Mouse (Mus musculus) large intestine, adult 2 months (tissue): ENCODE results near the gene Vmn1r125. TPM values are rescaled to one million over a fixed set of nuclear protein-coding genes. Genes with fewer than 3 reads are reported as not detected.
"Not testable (repeated sequence)": the region's sequence is repeated elsewhere in the genome, so short reads cannot be mapped to it uniquely, and the experiment has no call there.

Experiments used
- DNase-seq: peaks from one replicate; pipeline ENCODE4 v3.0.0-alpha.2; 2012; ENCODE audit warnings: low read depth, low spot score
- WGBS: fragments of 180-500 bp; shearing (Covaris S2); methylation state at CpG from one replicate; pipeline ENCODE4 v1.1.7; 2018; 5-methylcytosine and 5-hydroxymethylcytosine counted together
- polyA plus RNA-seq: library from polyadenylated mRNA; depleted of rRNA; stranded (reverse); fragments of >200 nt; gene quantifications from 2 replicates; pipeline ENCODE4 v1.2.3, GENCODE M21; 2012; rRNA removed

Gene Vmn1r125
- not detected in 2 replicates for polyA plus RNA-seq

DNA sequence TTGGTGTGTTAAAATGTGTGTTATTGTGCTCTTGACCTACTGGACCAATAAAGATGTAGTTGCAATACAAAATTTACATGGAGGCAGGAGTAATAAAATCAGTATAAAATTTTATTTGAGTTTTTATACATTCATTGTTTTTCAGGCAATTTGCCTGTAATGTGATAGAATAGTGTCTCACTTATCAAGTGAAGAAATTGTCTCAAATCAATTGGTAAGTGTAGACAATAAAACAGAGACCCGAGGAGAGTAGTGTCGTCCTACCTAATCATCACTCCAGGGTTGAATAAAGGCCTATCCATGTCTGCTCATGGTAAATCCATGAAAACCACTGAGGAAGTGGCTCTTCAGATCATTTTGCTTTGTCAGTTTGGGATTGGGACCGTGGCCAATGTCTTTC, at the start of gene Vmn1r125:
Gene Vmn1r125, plus strand, starts transcription at position 301 of the 400 bp plus-strand sequence.
- WGBS: 57% methylated on average over 3 of the region's 3 CpGs
- not testable (repeated sequence) for DNase-seq

DNA sequence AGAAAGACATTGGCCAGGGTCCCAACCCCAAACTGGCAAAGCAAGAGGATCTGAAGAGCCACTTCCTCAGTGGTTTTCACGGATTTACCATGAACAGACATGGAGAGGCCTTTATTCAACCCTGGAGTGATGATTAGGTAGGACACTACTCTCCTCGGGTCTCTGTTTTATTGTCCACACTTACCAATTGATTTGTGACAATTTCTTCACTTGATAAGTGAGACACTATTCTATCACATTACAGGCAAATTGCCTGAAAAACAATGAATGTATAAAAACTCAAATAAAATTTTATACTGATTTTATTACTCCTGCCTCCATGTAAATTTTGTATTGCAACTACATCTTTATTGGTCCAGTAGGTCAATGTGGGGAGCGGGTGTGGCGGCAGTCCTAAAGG, 11.5 kb upstream of the Vmn1r125 start, which contains the start of gene Vmn1r124:
Gene Vmn1r124, minus strand, starts transcription at position 101 of the 400 bp plus-strand sequence.
- not testable (repeated sequence) for DNase-seq
- WGBS: 73% methylated on average over 4 of the region's 4 CpGs

DNA sequence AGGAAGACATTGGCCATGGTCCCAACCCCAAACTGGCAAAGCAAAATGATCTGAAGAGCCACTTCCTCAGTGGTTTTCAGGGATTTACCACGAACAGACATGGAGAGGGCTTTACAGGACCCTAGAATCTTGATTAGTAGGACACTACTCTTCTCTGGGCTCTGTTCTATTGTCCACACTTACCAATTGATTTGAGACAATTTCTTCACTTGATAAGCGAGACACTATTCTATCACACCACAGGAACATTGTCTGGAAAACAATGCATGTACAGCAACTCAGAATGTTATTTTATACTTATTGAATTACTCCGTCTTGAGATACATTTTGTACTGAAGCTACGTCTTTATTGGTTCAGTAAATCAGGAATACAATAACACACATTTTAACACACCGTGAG, 29.4 kb downstream of the Vmn1r125 start, which contains the start of gene Vmn1r126:
Gene Vmn1r126, minus strand, starts transcription at position 101 of the 400 bp plus-strand sequence.
- DNase-seq: not testable (repeated sequence)
- WGBS: no CpG with 5 or more reads among the region's 5 CpGs

DNA sequence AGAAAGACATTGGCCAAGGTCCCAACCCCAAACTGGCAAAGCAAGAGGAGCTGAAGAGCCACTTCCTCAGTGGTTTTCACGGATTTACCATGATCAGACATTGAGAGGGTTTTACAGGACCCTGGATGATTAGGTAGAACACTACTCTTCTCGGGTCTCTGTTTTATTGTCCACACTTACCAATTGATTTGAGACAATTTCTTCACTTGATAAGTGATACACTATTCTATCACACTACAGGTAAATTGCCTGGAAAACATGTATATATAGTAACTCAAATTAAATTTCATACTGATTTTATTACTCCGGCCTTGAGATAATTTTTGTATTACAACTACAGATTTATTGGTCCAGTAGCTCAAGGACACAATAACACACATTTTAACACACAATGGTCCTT, 47.8 kb downstream of the Vmn1r125 start, which contains the start of gene Vmn1r127:
Gene Vmn1r127, minus strand, starts transcription at position 101 of the 400 bp plus-strand sequence.
- DNase-seq: not testable (repeated sequence)
- no CpG with 5 or more reads among the region's 3 CpGs for WGBS

Other genes with a start within 250 kb of the Vmn1r125 start
- gene Vmn1r120, start 218.4 kb upstream of the Vmn1r125 start, polyA plus RNA-seq: not detected in 2 replicates
- not detected in 2 replicates for gene Vmn1r121, start 173.7 kb upstream of the Vmn1r125 start, polyA plus RNA-seq
- not detected in 2 replicates for gene Vmn1r122, start 138.1 kb upstream of the Vmn1r125 start, polyA plus RNA-seq
- not detected in 2 replicates for gene Vmn1r123, start 110.0 kb upstream of the Vmn1r125 start, polyA plus RNA-seq
- gene Gm5157, start 81.8 kb upstream of the Vmn1r125 start, polyA plus RNA-seq: not detected in 2 replicates
- not detected in 2 replicates for gene Vmn1r124, start 11.6 kb upstream of the Vmn1r125 start, polyA plus RNA-seq
- gene Vmn1r126, start 29.3 kb downstream of the Vmn1r125 start, polyA plus RNA-seq: not detected in 2 replicates
- gene Vmn1r127, start 47.7 kb downstream of the Vmn1r125 start, polyA plus RNA-seq: not detected in 2 replicates
- not detected in 2 replicates for gene Vmn1r128, start 77.2 kb downstream of the Vmn1r125 start, polyA plus RNA-seq
- gene Vmn1r129, start 89.1 kb downstream of the Vmn1r125 start, polyA plus RNA-seq: not detected in 2 replicates
- not detected in 2 replicates for gene Gm6882, start 160.6 kb downstream of the Vmn1r125 start, polyA plus RNA-seq
- gene Vmn1r130, start 239.6 kb downstream of the Vmn1r125 start, polyA plus RNA-seq: not detected in 2 replicates